Mouse (Mus musculus): ENCODE measurements around the gene Gga3. TPM values are rescaled to one million over a fixed set of nuclear protein-coding genes. Genes with fewer than 3 reads are reported as not detected.
A peak's percentile ranks its signal among the peaks of the same experiment; 100 is the strongest.

Gga3 gene
- polyA plus RNA-seq, 1 experiment from 2014 or later, result 10.8 TPM

DNA sequence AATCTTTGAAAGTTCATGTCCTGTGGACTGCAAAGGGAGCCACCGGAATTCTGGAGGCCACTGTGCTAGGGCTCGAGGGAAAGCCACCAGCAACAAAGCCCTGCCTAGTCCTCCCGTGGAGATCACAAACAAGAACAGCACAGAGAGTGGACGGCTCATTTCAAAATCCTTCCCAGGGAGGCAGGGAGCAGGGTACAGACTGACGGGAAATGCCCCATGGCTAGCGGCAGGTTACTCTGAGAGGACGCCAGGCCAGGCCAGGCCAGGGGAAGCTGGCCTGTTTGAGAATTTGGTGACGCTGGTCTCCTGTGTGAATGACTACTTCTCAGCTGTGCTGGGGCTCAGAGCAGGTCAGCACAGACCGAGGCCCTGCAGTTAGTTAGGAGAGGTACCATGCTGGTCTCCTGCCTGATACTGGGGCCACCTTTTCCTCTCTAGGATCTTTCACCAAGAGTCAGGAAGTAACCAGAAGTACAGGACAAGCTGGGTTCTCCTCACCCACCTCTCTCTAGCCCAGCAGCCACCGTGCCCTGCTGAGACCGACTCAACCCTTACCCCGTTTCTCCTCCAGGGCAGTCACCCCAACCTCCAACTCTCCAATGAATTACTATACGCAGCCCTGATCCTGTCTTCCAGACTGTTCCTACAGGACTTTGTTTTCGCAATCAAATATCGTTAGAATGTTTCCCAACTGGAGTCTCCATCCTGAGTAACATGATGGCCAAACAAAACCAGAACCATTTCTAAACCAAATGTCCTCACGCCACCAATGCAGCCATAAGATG lies 15.1 kb upstream of the Gga3 start:
- no peak for TF ChIP-seq CTCF (IDR thresholded peaks at IDR 0.05; ENCODE audit: low read depth)
- ATAC-seq (replicated peaks; ENCODE audit: low FRiP score, low read depth) (no peak), DNase-seq (ENCODE audit: low spot score) (no peak)
- peaks cover 37% of the 10 kb centered on the region for H3K36me3 ChIP-seq (ENCODE audit: insufficient read depth, low read length)
- 85% methylated on average over 16 of the region's 16 CpGs for WGBS
- H3K27ac ChIP-seq, result no peak overlapping the region
- no peak overlapping the region for H3K9ac ChIP-seq (ENCODE audit: low read depth, low read length)
- H3K9me3 ChIP-seq (replicated peaks; ENCODE audit: low read length), result no peaks in the 10 kb centered on the region
- no peak overlapping the region for H3K4me2 ChIP-seq (ENCODE audit: low read length)
- H3K4me1 ChIP-seq (replicated peaks; ENCODE audit: insufficient read depth, low read length), result 0 out of 2 replicates have a peak, but pooled peaks cover 7% of the 10 kb centered on the region
- no peak overlapping the region for H3K4me3 ChIP-seq (replicated peaks; ENCODE audit: low read depth, low read length)
- H3K27me3 ChIP-seq (ENCODE audit: insufficient read depth, low read length), result no peaks in the 10 kb centered on the region

DNA sequence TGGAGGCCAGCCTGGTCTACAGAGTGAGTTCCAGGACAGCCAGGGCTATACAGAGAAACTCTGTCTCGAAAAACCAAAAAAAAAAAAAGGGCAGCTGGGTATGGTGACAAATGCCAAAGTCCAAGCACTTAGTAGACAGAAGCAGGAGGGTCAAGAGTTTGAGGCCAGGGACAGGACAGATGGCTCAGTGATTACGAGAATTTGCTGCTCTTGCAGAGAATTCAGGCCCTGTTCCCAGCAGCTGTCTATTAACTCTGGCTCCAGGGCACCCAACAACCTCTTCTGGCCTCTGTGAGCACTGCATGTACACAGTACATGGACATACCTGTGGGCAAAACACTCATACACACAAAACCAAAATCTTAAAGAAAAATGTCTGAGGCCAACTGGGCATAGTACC lies 14.2 kb upstream of the Gga3 start:
- DNase-seq (ENCODE audit: low spot score), result no peak
- TF ChIP-seq CTCF (IDR thresholded peaks at IDR 0.05; ENCODE audit: low read depth), result no peak
- WGBS, result 88% methylated on average over 2 of the region's 2 CpGs

DNA sequence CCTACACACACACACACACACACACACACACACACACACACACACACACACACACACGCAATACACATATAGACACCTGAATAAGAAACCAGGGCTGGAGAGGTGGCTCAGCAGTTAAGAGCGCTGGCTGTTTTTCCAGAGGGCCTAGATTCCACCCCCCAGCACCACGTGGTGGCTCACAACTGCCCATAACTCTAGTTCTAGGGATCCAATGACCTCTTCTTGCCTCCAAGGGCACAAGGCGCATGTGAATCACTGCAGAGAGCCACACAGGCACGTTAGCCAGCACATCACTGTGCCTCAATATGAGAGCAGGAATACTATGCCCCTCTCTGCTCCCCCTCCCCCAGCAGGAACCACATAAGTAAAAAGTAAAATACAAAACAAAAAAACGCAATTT lies 13.0 kb upstream of the Gga3 start:
- no peak for ATAC-seq (replicated peaks; ENCODE audit: low FRiP score, low read depth)
- Histone ChIP-seq H3K27me3 (ENCODE audit: insufficient read depth, low read length) (no peaks in the 10 kb centered on the region), H3K36me3 (ENCODE audit: insufficient read depth, low read length) (peaks cover 26% of the 10 kb centered on the region), H3K4me2 (ENCODE audit: low read length) (no peak overlapping the region), H3K4me1 (replicated peaks; ENCODE audit: insufficient read depth, low read length) (0 out of 2 replicates have a peak, but pooled peaks cover 14% of the 10 kb centered on the region), H3K4me3 (replicated peaks; ENCODE audit: low read depth, low read length) (no peak overlapping the region), H3K9ac (ENCODE audit: low read depth, low read length) (no peak overlapping the region), H3K27ac (no peak overlapping the region), H3K9me3 (replicated peaks; ENCODE audit: low read length) (no peaks in the 10 kb centered on the region)
- DNase-seq (ENCODE audit: low spot score), result no peak
- no peak for TF ChIP-seq CTCF (IDR thresholded peaks at IDR 0.05; ENCODE audit: low read depth)
- 72% methylated on average over 6 of the region's 6 CpGs for WGBS

More for the DNA sequence above, 14.2 kb upstream of the Gga3 start:
- Histone ChIP-seq H3K4me2 (ENCODE audit: low read length) (no peak overlapping the region), H3K27ac (no peak overlapping the region), H3K4me3 (replicated peaks; ENCODE audit: low read depth, low read length) (no peak overlapping the region), H3K9me3 (replicated peaks; ENCODE audit: low read length) (no peaks in the 10 kb centered on the region), H3K9ac (ENCODE audit: low read depth, low read length) (no peak overlapping the region), H3K36me3 (ENCODE audit: insufficient read depth, low read length) (peaks cover 36% of the 10 kb centered on the region), H3K27me3 (ENCODE audit: insufficient read depth, low read length) (no peaks in the 10 kb centered on the region), H3K4me1 (replicated peaks; ENCODE audit: insufficient read depth, low read length) (0 out of 2 replicates have a peak, but pooled peaks cover 13% of the 10 kb centered on the region)
- no peak for ATAC-seq (replicated peaks; ENCODE audit: low FRiP score, low read depth)

DNA sequence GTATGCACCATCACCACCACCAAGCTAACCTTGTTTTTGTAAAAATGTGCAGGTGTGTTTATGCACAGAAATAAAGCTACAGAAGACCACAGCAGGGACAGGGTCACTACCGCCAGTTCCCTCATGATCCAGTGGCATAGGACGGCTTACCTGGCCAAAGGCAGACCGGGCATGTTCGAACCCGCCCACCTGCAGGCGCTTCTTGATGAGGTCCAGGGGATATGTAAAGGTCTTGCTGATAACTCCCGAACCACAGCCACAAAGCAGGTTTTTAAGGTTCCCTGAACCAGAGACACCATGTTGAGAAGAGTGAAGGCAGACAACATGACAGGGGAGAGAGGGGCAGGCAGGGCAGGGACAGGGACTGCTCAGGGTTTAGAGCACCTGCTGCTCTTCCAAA lies 12.5 kb upstream of the Gga3 start:
- DNase-seq (ENCODE audit: low spot score), result no peak
- H3K27ac ChIP-seq, result no peak overlapping the region
- peaks cover 18% of the 10 kb centered on the region; the same call in 1 of the 2 replicates for H3K4me1 ChIP-seq (replicated peaks; ENCODE audit: insufficient read depth, low read length)
- H3K9me3 ChIP-seq (replicated peaks; ENCODE audit: low read length), result no peaks in the 10 kb centered on the region
- WGBS, result 93% methylated on average over 7 of the region's 7 CpGs
- no peak overlapping the region for H3K9ac ChIP-seq (ENCODE audit: low read depth, low read length)
- H3K36me3 ChIP-seq (ENCODE audit: insufficient read depth, low read length), result peaks cover 26% of the 10 kb centered on the region
- no peak for ATAC-seq (replicated peaks; ENCODE audit: low FRiP score, low read depth)
- no peak overlapping the region for H3K4me2 ChIP-seq (ENCODE audit: low read length)
- no peak overlapping the region for H3K4me3 ChIP-seq (replicated peaks; ENCODE audit: low read depth, low read length)
- H3K27me3 ChIP-seq (ENCODE audit: insufficient read depth, low read length), result no peaks in the 10 kb centered on the region
- TF ChIP-seq CTCF (IDR thresholded peaks at IDR 0.05; ENCODE audit: low read depth), result no peak

DNA sequence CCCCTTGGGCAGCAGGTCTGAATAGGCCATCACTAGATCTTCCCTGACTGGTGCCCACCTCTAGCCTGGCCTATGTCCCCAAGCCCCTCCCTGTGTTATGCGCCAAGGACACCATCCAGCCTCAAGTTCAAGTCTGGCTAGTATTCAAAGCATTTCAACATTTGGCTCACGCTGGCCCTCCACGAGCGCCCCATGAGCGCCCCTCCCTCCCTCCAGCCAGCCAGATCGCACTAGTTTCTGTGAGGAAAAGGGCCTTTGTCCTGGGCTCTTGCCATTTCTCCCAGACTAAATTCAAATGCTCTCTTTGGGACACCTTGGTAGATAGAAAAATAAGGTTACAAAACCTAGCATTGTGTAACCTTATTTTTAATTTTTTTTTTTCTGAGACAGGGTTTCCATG lies 12.0 kb upstream of the Gga3 start:
- Histone ChIP-seq H3K4me2 (ENCODE audit: low read length) (no peak overlapping the region), H3K27ac (0 out of 2 replicates have a peak overlapping the region, but pooled peaks have one; percentile 77), H3K36me3 (ENCODE audit: insufficient read depth, low read length) (peaks cover 25% of the 10 kb centered on the region), H3K4me3 (replicated peaks; ENCODE audit: low read depth, low read length) (no peak overlapping the region), H3K27me3 (ENCODE audit: insufficient read depth, low read length) (no peaks in the 10 kb centered on the region), H3K9me3 (replicated peaks; ENCODE audit: low read length) (no peaks in the 10 kb centered on the region), H3K4me1 (replicated peaks; ENCODE audit: insufficient read depth, low read length) (peaks cover 18% of the 10 kb centered on the region; the same call in 1 of the 2 replicates), H3K9ac (ENCODE audit: low read depth, low read length) (0 out of 2 replicates have a peak overlapping the region, but pooled peaks have one; percentile 13)
- 91% methylated on average over 6 of the region's 6 CpGs for WGBS
- DNase-seq (ENCODE audit: low spot score), result no peak
- ATAC-seq (replicated peaks; ENCODE audit: low FRiP score, low read depth), result no peak
- no peak for TF ChIP-seq CTCF (IDR thresholded peaks at IDR 0.05; ENCODE audit: low read depth)

DNA sequence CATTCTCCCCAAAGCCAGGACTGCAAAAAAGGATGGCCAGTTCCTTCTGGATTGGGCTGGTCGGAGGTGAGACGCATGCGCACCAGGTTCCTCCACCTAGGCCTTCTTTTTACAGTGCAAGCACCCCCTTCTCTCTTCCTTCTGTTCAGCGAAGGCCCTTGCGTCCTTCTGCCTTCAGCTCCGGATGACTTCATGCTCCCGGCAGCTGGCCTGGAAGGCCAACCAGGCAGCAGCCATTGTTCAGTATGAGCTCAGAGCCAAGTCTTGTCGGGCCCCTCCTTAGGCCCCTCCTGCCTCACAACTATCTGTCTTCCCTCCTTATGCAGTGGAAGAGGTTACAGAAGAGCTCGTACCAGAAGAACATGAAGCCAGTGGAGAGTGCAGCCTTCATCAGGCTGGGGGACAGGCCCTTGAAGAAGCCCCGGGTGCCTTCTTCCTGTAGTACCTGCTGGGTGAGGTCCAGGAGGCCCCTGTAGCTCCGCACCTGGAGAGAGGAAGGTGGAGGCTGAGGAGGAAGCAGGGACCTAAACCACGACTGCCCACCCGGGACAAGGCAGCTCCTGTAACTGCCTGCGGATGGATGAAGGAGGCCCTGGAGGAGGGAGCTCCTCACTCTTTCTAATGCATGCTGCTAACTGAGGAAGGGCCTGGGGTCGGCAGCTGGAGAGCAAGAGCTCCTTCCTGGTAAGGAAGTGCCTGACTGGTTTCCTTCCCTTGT lies 11.4 kb upstream of the Gga3 start:
- WGBS, result 62% methylated on average over 15 of the region's 15 CpGs
- 0 out of 2 replicates have a peak, but pooled peaks cover 19% of the 10 kb centered on the region for H3K36me3 ChIP-seq (ENCODE audit: insufficient read depth, low read length)
- H3K27ac ChIP-seq, result peak overlapping the region; percentile 77
- no peak for TF ChIP-seq CTCF (IDR thresholded peaks at IDR 0.05; ENCODE audit: low read depth)
- no peak overlapping the region; the same call in 1 of the 2 replicates for H3K4me2 ChIP-seq (ENCODE audit: low read length)
- 0 out of 2 replicates have a peak, but pooled peaks have one; percentile 2 for ATAC-seq (replicated peaks; ENCODE audit: low FRiP score, low read depth)
- 0 out of 2 replicates have a peak overlapping the region, but pooled peaks have one; percentile 13 for H3K9ac ChIP-seq (ENCODE audit: low read depth, low read length)
- H3K4me1 ChIP-seq (replicated peaks; ENCODE audit: insufficient read depth, low read length), result peaks cover 18% of the 10 kb centered on the region; the same call in 1 of the 2 replicates
- no peaks in the 10 kb centered on the region for H3K9me3 ChIP-seq (replicated peaks; ENCODE audit: low read length)
- no peaks in the 10 kb centered on the region for H3K27me3 ChIP-seq (ENCODE audit: insufficient read depth, low read length)
- no peak for DNase-seq (ENCODE audit: low spot score)
- no peak overlapping the region for H3K4me3 ChIP-seq (replicated peaks; ENCODE audit: low read depth, low read length)

Data from kidney, postnatal 0 days (tissue).